Mouse (Mus musculus) E14TG2a.4 (cell line): ENCODE data around the gene Asrgl1.

Source experiments
- H3K27me3 ChIP-seq: 2 replicates; pipeline ENCODE4 v1.6.1; 2014; ENCODE audit warnings: low read length, control low read depth; ENCODE audit not compliant: insufficient read depth
- H3K36me3 ChIP-seq: 2 replicates; pipeline ENCODE4 v1.6.1; 2014; ENCODE audit warnings: low read length, control low read depth; ENCODE audit not compliant: insufficient read depth
- H3K4me1 ChIP-seq: replicated peaks from 2 replicates; pipeline ENCODE4 v1.6.1; 2014; ENCODE audit warnings: low read depth, low read length, control low read depth
- H3K4me3 ChIP-seq: replicated peaks from 2 replicates; pipeline ENCODE4 v1.5.1; 2014; ENCODE audit warnings: mild to moderate bottlenecking, low read length
- H3K9me3 ChIP-seq: 2 replicates; pipeline ENCODE4 v1.6.1; 2014; ENCODE audit warnings: low read length, control low read depth
- CTCF ChIP-seq: conservative IDR thresholded peaks from 2 replicates; pipeline ENCODE4 v1.5.1; 2014; ENCODE audit warnings: low read length
- NANOG ChIP-seq: IDR thresholded peaks from 2 replicates; pipeline ENCODE4 v1.6.1; 2014; ENCODE audit warnings: borderline replicate concordance, low read length, mixed read lengths
- POU5F1 ChIP-seq: IDR thresholded peaks from 2 replicates; pipeline ENCODE4 v1.6.1; 2014; ENCODE audit warnings: low read length, borderline replicate concordance

Gene Asrgl1

DNA sequence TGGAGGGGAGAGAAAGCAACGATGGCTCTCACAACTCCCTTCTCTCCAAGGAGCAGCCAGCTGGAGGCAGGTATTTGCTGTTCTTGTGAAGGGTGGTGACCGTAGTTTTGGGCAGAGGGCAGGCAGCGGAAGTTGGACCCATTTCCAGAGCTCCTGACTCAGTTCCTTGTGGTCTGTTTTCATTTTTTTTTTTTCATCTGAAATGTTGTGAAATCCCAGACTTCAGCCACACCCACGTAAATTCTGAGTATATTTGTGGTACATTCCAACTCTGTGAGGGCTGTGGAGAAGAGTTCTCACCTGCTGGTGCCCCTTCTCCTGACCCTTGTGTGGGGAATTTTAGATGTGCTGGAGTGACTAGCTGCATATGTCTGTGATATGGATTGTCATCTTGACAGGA lies 75.3 kb downstream of the Asrgl1 start:
- no peak overlapping the region for H3K4me3 ChIP-seq
- H3K4me1 ChIP-seq: peaks cover 35% of the 10 kb centered on the region
- H3K36me3 ChIP-seq: no peaks in the 10 kb centered on the region
- H3K27me3 ChIP-seq: no peaks in the 10 kb centered on the region
- H3K9me3 ChIP-seq: no peaks in the 10 kb centered on the region
- TF ChIP-seq POU5F1 (no peak), CTCF (no peak), NANOG (no peak)
